In genomic region chr16:20490581-20490980, GRCm38 (mm10) we compare ENCODE assay signal across 10 mouse cellular contexts. TPM values are rescaled to one million over a fixed set of nuclear protein-coding genes. Genes with fewer than 3 reads are reported as not detected.
A peak's percentile ranks its signal among the peaks of the same experiment; 100 is the strongest.
DNase-seq lines count a peak whose midpoint lies in the region; ATAC-seq and TF ChIP-seq lines count a peak whose summit lies in the region.
"Had no signal": no experiment of that assay in that cellular context is flagged by ENCODE, and none has a peak within 500 bp of the region (broad histone marks: within the 10 kb centered on the region; RNA-seq: fewer than 3 reads in every experiment).

No protein-coding gene starts in this region.

- H3K9ac ChIP-seq in heart, adult 2 months (ENCODE audit: low read depth, low read length) = no peak overlapping the region
- H3K9ac ChIP-seq in intestine, embryonic 15.5 days = no peak overlapping the region
- no peak overlapping the region for H3K9ac ChIP-seq in midbrain, embryonic 13.5 days (replicated peaks)

- no peaks in the 10 kb centered on the region for H3K4me1 ChIP-seq in heart, adult 2 months (ENCODE audit: control insufficient read depth, insufficient read depth, low read length)
- no peaks in the 10 kb centered on the region for H3K4me1 ChIP-seq in heart, embryonic 10.5 days
- no peaks in the 10 kb centered on the region for H3K4me1 ChIP-seq in intestine, embryonic 15.5 days (replicated peaks)
- H3K4me1 ChIP-seq in midbrain, embryonic 13.5 days (replicated peaks) = no peaks in the 10 kb centered on the region

- no peaks in the 10 kb centered on the region for H3K27me3 ChIP-seq in heart, adult 2 months (ENCODE audit: control insufficient read depth, insufficient read depth, low read length)
- no peaks in the 10 kb centered on the region for H3K27me3 ChIP-seq in heart, embryonic 10.5 days (ENCODE audit: insufficient read depth, poor library complexity, severe bottlenecking)
- no peaks in the 10 kb centered on the region for H3K27me3 ChIP-seq in intestine, embryonic 15.5 days (replicated peaks)
- no peaks in the 10 kb centered on the region for H3K27me3 ChIP-seq in midbrain, embryonic 13.5 days

- WGBS in heart, adult 2 months = 35% methylated on average over 2 of the region's 2 CpGs
- 43% methylated on average over 2 of the region's 2 CpGs for WGBS in heart, embryonic 10.5 days
- 45% methylated on average over 2 of the region's 2 CpGs for WGBS in intestine, embryonic 15.5 days
- 61% methylated on average over 2 of the region's 2 CpGs for WGBS in midbrain, embryonic 13.5 days

- peak; percentile 62 for ATAC-seq in intestine, embryonic 15.5 days
- ATAC-seq in midbrain, embryonic 13.5 days = no peak

- TF ChIP-seq CTCF in heart, adult 2 months (IDR thresholded peaks at IDR 0.05) = peak; percentile 49

- no peaks in the 10 kb centered on the region for H3K79me2 ChIP-seq in heart, adult 2 months (replicated peaks; ENCODE audit: control insufficient read depth, insufficient read depth, low read length)

- TF ChIP-seq POLR2A in heart, adult 2 months (IDR thresholded peaks at IDR 0.05; ENCODE audit: insufficient read depth, low read depth, low read length) = no peak

- H3K9me3 ChIP-seq in heart, embryonic 10.5 days = no peaks in the 10 kb centered on the region
- no peaks in the 10 kb centered on the region for H3K9me3 ChIP-seq in intestine, embryonic 15.5 days
- H3K9me3 ChIP-seq in midbrain, embryonic 13.5 days = no peaks in the 10 kb centered on the region
- H3K9me3 ChIP-seq: G1E had no signal

- peak in 1 of 2 experiments; percentile 16 for DNase-seq in heart, adult 2 months
- no peak for DNase-seq in heart, embryonic 10.5 days (ENCODE audit: low spot score)
- DNase-seq in 416B (ENCODE audit: low read depth) = peak; percentile 81
- DNase-seq in adipocyte (ENCODE audit: low spot score) = peak; percentile 61
- DNase-seq in left cerebral cortex, adult 8-10 months (ENCODE audit: low spot score in 2 of 2) = no peak
- no peak for DNase-seq in layer of hippocampus, postnatal 36 days
- DNase-seq: cerebellum, adult 11 months had no signal

- no peaks in the 10 kb centered on the region for H3K36me3 ChIP-seq in heart, adult 2 months (ENCODE audit: control insufficient read depth, insufficient read depth, low read length)
- H3K36me3 ChIP-seq in heart, embryonic 10.5 days = no peaks in the 10 kb centered on the region
- no peaks in the 10 kb centered on the region for H3K36me3 ChIP-seq in intestine, embryonic 15.5 days
- H3K36me3 ChIP-seq in midbrain, embryonic 13.5 days = no peaks in the 10 kb centered on the region
- H3K36me3 ChIP-seq: G1E had no signal

- TF ChIP-seq EP300 in heart, adult 2 months (IDR thresholded peaks at IDR 0.05; ENCODE audit: insufficient read depth, low read depth, low read length) = no peak

- no peak overlapping the region for H3K4me3 ChIP-seq in heart, adult 2 months
- H3K4me3 ChIP-seq in heart, embryonic 10.5 days = no peak overlapping the region
- no peak overlapping the region for H3K4me3 ChIP-seq in intestine, embryonic 15.5 days (replicated peaks)
- no peak overlapping the region for H3K4me3 ChIP-seq in midbrain, embryonic 13.5 days (replicated peaks)

- no peak overlapping the region for H3K27ac ChIP-seq in heart, adult 2 months
- no peak overlapping the region for H3K27ac ChIP-seq in heart, embryonic 10.5 days
- H3K27ac ChIP-seq in intestine, embryonic 15.5 days = no peak overlapping the region
- no peak overlapping the region for H3K27ac ChIP-seq in midbrain, embryonic 13.5 days

- H3K4me2 ChIP-seq in intestine, embryonic 15.5 days (replicated peaks) = no peak overlapping the region
- H3K4me2 ChIP-seq in midbrain, embryonic 13.5 days (replicated peaks) = no peak overlapping the region

- intact Hi-C loops in heart, adult 2 months (cut with DNase I) = no loop called here

RNA-seq across cellular contexts. Expression of gene Eif2b5, which starts 8.0 kb away (rescaled TPM):
- total RNA-seq in heart, adult 2 months (2021) = 10 to 100 TPM; 49.9 to 60.1 TPM
- 26.0 and 40.5 TPM in 2 replicates for polyA plus RNA-seq in heart, adult 2 months (2012; rRNA removed)
- 107 and 125 TPM in 2 replicates for polyA plus RNA-seq in heart, embryonic 10.5 days (2016; fragmentation: Nextera tagmentation; extraction: Ambion mirVana)
- 99.4 and 102 TPM in 2 replicates for polyA plus RNA-seq in intestine, embryonic 15.5 days (2015; fragmentation: Nextera tagmentation; extraction: Ambion mirVana)
- 10 to 100 TPM; 57.3 to 62.6 (median 59.3) TPM for total RNA-seq in left cerebral cortex, adult 8-10 months (2022)
- 10 to 100 TPM; 49.7 to 50.1 TPM for total RNA-seq in layer of hippocampus, postnatal 36 days (2021)
- 105 and 111 TPM in 2 replicates for polyA plus RNA-seq in midbrain, embryonic 13.5 days (2015; fragmentation: Nextera tagmentation; extraction: Ambion mirVana)

RNA-seq across cellular contexts. Expression of gene Dvl3, which starts 26.2 kb away (rescaled TPM):
- total RNA-seq in heart, adult 2 months (2021) = 10 to 100 TPM; 46.0 to 49.7 TPM
- 28.7 and 32.9 TPM in 2 replicates for polyA plus RNA-seq in heart, adult 2 months (2012; rRNA removed)
- polyA plus RNA-seq in heart, embryonic 10.5 days (2016; fragmentation: Nextera tagmentation; extraction: Ambion mirVana) = 24.0 and 28.6 TPM in 2 replicates
- 18.1 and 19.5 TPM in 2 replicates for polyA plus RNA-seq in intestine, embryonic 15.5 days (2015; fragmentation: Nextera tagmentation; extraction: Ambion mirVana)
- total RNA-seq in left cerebral cortex, adult 8-10 months (2022) = 10 to 100 TPM; 50.6 to 55.9 (median 54.9) TPM
- 10 to 100 TPM; 57.1 to 64.4 TPM for total RNA-seq in layer of hippocampus, postnatal 36 days (2021)
- polyA plus RNA-seq in midbrain, embryonic 13.5 days (2015; fragmentation: Nextera tagmentation; extraction: Ambion mirVana) = 44.0 and 49.1 TPM in 2 replicates

RNA-seq across cellular contexts. Expression of gene Ap2m1, which starts 44.7 kb away (rescaled TPM):
- 100 to 1,000 TPM; 195 to 211 TPM for total RNA-seq in heart, adult 2 months (2021)
- polyA plus RNA-seq in heart, adult 2 months (2012; rRNA removed) = 307 and 322 TPM in 2 replicates
- polyA plus RNA-seq in heart, embryonic 10.5 days (2016; fragmentation: Nextera tagmentation; extraction: Ambion mirVana) = 529 and 565 TPM in 2 replicates
- polyA plus RNA-seq in intestine, embryonic 15.5 days (2015; fragmentation: Nextera tagmentation; extraction: Ambion mirVana) = 614 and 624 TPM in 2 replicates
- total RNA-seq in left cerebral cortex, adult 8-10 months (2022) = 100 to 1,000 TPM; 794 to 854 (median 817) TPM
- 100 to 1,000 TPM; 725 to 748 TPM for total RNA-seq in layer of hippocampus, postnatal 36 days (2021)
- 1,112 and 1,165 TPM in 2 replicates for polyA plus RNA-seq in midbrain, embryonic 13.5 days (2015; fragmentation: Nextera tagmentation; extraction: Ambion mirVana)

RNA-seq across cellular contexts. Expression of gene Abcf3, which starts 57.8 kb away (rescaled TPM):
- 10 to 100 TPM; 72.9 to 74.4 TPM for total RNA-seq in heart, adult 2 months (2021)
- 36.0 and 52.5 TPM in 2 replicates for polyA plus RNA-seq in heart, adult 2 months (2012; rRNA removed)
- 49.9 and 51.7 TPM in 2 replicates for polyA plus RNA-seq in heart, embryonic 10.5 days (2016; fragmentation: Nextera tagmentation; extraction: Ambion mirVana)
- polyA plus RNA-seq in intestine, embryonic 15.5 days (2015; fragmentation: Nextera tagmentation; extraction: Ambion mirVana) = 58.6 and 59.0 TPM in 2 replicates
- 100 to 1,000 TPM; 102 to 130 (median 119) TPM for total RNA-seq in left cerebral cortex, adult 8-10 months (2022)
- total RNA-seq in layer of hippocampus, postnatal 36 days (2021) = 100 to 1,000 TPM; 104 to 113 TPM
- 77.6 and 79.4 TPM in 2 replicates for polyA plus RNA-seq in midbrain, embryonic 13.5 days (2015; fragmentation: Nextera tagmentation; extraction: Ambion mirVana)

Comparison
In these comparisons a context has a peak if more than half of its experiments do, and no peak if none do; other contexts are left out.
1. DNase-seq: peak in 416B (single experiment) and adipocyte (single experiment); none in heart, embryonic 10.5 days (single experiment), left cerebral cortex, adult 8-10 months (0 of 2) and layer of hippocampus, postnatal 36 days (0 of 2).